Mouse (Mus musculus) lung, adult 10 weeks (tissue): ENCODE results near the gene Ergic1. TPM values are rescaled to one million over a fixed set of nuclear protein-coding genes. Genes with fewer than 3 reads are reported as not detected.

Source experiments
- polyA plus RNA-seq: library from polyadenylated mRNA; stranded (reverse); fragments of 350-450 nt; fragmentation: Illumina TruSeq; extraction: RNeasy Lipid Tissue Mini Kit (QIAGEN cat#74804); gene quantifications from one replicate; pipeline ENCODE4 v1.2.3, GENCODE M21; 2014; ENCODE audit warnings: low read depth, low replicate concordance; ENCODE audit not compliant: insufficient read depth

Ergic1 gene
- 34.1 TPM for polyA plus RNA-seq

GRCm38 (mm10) chr17:26561290-26561640, at the start of gene Ergic1:
Gene Ergic1, plus strand, starts transcription at chr17:26561489.

GRCm38 (mm10) chr17:26561651-26562181, 427 bp downstream of the Ergic1 start, which contains the start of gene Dusp1:
Gene Dusp1, minus strand, starts transcription at chr17:26562128.

GRCm38 (mm10) chr17:26662978-26663683, 101.8 kb downstream of the Ergic1 start, which contains the start of gene Atp6v0e:
Gene Atp6v0e, plus strand, starts transcription at chr17:26663231.

Other genes with a start within 250 kb of the Ergic1 start
- 2.3 TPM for gene Neurl1b, start 146.7 kb upstream of the Ergic1 start, polyA plus RNA-seq
- gene Dusp1, start 639 bp downstream of the Ergic1 start, polyA plus RNA-seq: 220 TPM
- 194 TPM for gene Atp6v0e, start 101.7 kb downstream of the Ergic1 start, polyA plus RNA-seq
- 13.0 TPM for gene Crebrf, start 154.2 kb downstream of the Ergic1 start, polyA plus RNA-seq
- 20.7 TPM for gene Bnip1, start 219.6 kb downstream of the Ergic1 start, polyA plus RNA-seq